Mouse (Mus musculus): Measurements from ENCODE around the gene Ythdf2. TPM values are rescaled to one million over a fixed set of nuclear protein-coding genes. Genes with fewer than 3 reads are reported as not detected.

The Ythdf2 gene
- 150 and 151 TPM in 2 replicates for polyA plus RNA-seq (2016; fragmentation: Nextera tagmentation; extraction: Ambion mirVana)

DNA sequence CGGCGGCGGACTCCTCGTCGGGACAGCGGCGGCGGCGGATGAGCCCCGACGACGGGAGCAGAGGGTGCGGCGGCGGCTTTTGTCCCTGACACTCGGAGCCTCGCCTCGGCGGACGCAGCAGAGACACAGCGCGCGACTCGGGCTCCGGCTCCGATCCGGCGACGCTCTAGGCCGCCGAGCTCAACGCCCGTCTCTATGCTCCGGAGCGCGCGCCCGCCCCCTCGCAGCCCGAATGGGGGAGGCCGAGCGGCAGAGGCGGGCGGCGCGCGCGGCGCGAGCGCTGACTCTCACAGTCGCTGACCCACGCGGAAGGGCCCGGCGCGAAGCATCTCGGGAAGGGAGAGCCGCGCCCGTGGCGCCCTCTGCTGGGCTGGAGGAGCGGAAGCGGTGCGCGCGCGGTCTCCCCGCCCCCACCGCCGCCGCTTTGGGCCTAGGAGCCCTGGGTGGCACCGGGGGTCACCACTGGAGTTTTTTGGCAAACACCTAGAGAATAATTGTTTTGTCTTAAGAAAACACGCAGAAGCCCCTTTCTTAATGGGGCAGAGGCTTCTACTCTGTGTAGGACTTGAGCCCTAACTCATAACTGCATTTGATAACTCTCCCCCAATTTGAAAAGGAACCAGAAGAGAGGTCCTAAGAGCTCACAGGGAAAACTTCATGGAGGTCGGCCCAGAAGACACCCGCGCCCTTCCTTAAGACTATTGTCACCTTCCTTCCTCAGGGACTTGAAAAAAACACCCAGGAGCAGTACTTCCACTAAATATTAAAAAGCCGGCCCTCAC, at the start of gene Ythdf2:
Gene Ythdf2 (minus strand): TSS at position 351 of the 782 bp plus-strand sequence.
- Histone ChIP-seq H3K4me2 (replicated peaks) (peak within 1 kb of the TSS; percentile 80), H3K36me3 (peaks cover 27% of the 10 kb centered on the region), H3K4me3 (peak within 1 kb of the TSS; percentile 100), H3K9ac (replicated peaks) (peak within 1 kb of the TSS; percentile 100), H3K27ac (replicated peaks) (peak within 1 kb of the TSS; percentile 95), H3K27me3 (no peaks in the 10 kb centered on the region), H3K4me1 (peaks cover 19% of the 10 kb centered on the region), H3K9me3 (no peaks in the 10 kb centered on the region)
- 2% methylated on average over 64 of the region's 78 CpGs for WGBS
- peak; percentile 96 for ATAC-seq (ENCODE audit: low FRiP score, low read depth)

DNA sequence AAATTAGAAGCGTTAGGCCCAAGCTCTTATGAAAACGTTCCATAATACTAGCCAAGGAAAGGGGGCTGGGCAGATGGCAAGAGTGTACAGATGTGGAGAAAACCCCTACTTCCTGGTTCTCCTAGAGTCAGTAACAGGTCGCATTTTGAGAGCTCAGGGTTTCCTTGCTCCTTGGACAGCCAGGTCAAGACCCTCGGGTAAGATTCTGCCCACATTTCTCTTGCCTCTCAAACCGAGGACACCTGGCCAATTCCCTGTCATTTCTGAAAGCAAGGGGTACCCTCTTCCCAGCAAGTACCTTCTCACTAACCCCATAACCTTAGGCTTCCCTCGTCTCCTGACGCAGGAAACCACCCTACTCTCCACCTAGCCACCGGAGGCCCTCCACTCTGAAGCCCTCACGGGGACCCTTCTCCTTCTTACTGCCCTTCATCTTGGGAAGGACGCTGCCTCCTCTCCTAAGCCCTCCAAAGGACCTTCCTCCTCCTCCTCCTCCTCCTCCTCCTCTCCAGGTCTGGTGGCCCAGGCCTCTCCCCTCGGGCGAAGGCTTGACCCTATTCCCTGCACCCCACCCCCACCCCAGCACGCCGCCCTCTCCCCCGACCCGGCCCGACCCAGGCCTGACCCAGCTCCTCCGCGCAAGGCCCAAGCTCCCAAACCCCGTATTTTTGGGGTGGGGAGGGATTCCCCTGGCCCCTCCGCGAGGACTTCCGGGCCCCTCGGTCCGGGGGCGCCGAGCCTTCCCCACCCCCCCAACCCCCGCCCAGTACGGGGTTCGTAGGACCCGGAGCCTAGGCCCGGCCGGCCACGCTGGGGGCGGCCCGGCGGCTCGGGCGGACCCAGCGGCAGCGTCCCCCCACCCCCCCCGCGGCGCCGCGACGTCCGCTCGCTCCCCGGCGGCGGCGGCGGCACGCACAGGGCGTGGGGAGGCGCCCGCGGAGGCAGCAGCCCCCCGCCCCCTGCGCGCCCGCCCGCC, 48.6 kb upstream of the Ythdf2 start:
- Histone ChIP-seq H3K9ac (replicated peaks) (peak overlapping the region; percentile 95), H3K4me3 (peak overlapping the region; percentile 93), H3K4me1 (peaks cover 22% of the 10 kb centered on the region), H3K9me3 (no peaks in the 10 kb centered on the region), H3K36me3 (no peaks in the 10 kb centered on the region), H3K4me2 (replicated peaks) (peak overlapping the region; percentile 74), H3K27ac (replicated peaks) (peak overlapping the region; percentile 93), H3K27me3 (no peaks in the 10 kb centered on the region)
- ATAC-seq (ENCODE audit: low FRiP score, low read depth), result peak; percentile 89
- 7% methylated on average over 27 of the region's 64 CpGs for WGBS

DNA sequence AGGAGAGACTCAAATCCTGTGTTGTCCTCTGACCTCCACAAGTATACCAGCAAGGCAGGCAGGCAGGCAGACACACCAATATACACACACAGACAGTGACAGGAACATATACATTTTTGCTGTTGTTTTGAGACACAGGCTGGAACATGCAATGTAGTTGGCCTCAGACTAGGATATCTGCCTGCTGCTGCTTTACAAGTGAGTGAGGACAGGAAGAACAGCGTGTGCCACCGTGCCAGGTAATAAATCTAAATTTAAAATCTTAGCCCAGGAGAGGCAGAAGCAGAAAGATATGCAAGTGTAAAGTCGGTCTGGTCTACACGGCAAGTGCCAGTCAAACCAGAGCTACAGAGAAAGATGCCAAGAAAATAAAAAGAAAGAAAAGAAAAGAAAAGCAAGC, 47.1 kb upstream of the Ythdf2 start:
- no peaks in the 10 kb centered on the region for H3K27me3 ChIP-seq
- H3K9me3 ChIP-seq, result no peaks in the 10 kb centered on the region
- 0 out of 2 replicates have a peak overlapping the region, but pooled peaks have one; percentile 74 for H3K4me2 ChIP-seq (replicated peaks)
- 0 out of 2 replicates have a peak overlapping the region, but pooled peaks have one; percentile 93 for H3K4me3 ChIP-seq
- no peak overlapping the region for H3K9ac ChIP-seq (replicated peaks)
- no peak for ATAC-seq (ENCODE audit: low FRiP score, low read depth)
- 92% methylated on average over 4 of the region's 4 CpGs for WGBS
- no peaks in the 10 kb centered on the region for H3K36me3 ChIP-seq
- H3K4me1 ChIP-seq, result peaks cover 22% of the 10 kb centered on the region
- no peak overlapping the region for H3K27ac ChIP-seq (replicated peaks)

DNA sequence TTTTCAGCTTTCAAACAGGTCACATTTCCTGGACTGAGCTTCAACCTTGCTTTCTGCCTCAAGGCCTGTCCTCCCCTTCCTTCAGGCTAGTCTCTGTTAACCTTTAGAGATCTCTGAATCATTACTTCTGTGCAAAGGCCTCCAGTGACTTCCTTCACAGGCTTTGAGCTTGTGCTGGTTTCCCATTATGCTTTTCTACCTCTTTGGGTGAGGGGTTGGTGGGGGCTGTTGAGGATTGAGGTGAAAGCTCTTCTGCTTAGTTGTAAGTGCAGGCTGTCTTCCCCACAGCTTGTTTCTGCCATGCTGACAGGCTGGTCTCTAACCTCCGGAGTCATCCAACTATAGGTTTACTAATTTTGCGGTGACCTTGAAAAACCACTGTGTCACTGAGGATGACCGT, 44.3 kb upstream of the Ythdf2 start:
- H3K27ac ChIP-seq (replicated peaks), result no peak overlapping the region
- H3K4me1 ChIP-seq, result peaks cover 15% of the 10 kb centered on the region
- ATAC-seq (ENCODE audit: low FRiP score, low read depth), result no peak
- peaks cover 9% of the 10 kb centered on the region for H3K36me3 ChIP-seq
- WGBS, result 94% methylated on average over 3 of the region's 3 CpGs
- no peak overlapping the region for H3K4me3 ChIP-seq
- H3K9ac ChIP-seq (replicated peaks), result no peak overlapping the region
- H3K4me2 ChIP-seq (replicated peaks), result no peak overlapping the region
- H3K27me3 ChIP-seq, result no peaks in the 10 kb centered on the region
- no peaks in the 10 kb centered on the region for H3K9me3 ChIP-seq

DNA sequence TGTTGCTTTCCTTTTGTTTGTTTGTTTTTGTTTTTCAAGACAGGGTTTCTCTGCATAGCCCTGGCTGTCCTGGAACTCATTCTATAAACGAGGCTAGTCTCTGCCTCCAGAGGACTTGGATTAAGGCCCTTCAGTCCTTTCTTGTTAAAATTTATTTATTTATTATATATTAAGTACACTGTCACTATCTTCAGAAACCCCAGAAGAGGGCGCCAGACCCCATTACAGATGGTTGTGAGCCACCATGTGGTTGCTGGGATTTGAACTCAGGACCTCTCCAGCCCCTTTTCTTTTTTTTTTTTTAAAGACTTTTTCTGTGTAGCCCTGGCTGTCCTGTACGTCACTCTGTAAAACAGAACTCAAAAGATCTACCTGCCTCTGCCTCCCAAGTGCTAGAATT, 42.9 kb upstream of the Ythdf2 start:
- no peak overlapping the region for H3K9ac ChIP-seq (replicated peaks)
- no peak overlapping the region for H3K27ac ChIP-seq (replicated peaks)
- no peaks in the 10 kb centered on the region for H3K27me3 ChIP-seq
- no peaks in the 10 kb centered on the region for H3K9me3 ChIP-seq
- peaks cover 23% of the 10 kb centered on the region for H3K36me3 ChIP-seq
- WGBS, result 80% methylated on average over 3 of the region's 3 CpGs
- H3K4me1 ChIP-seq, result peaks cover 10% of the 10 kb centered on the region
- no peak for ATAC-seq (ENCODE audit: low FRiP score, low read depth)
- H3K4me2 ChIP-seq (replicated peaks), result no peak overlapping the region
- H3K4me3 ChIP-seq, result no peak overlapping the region

DNA sequence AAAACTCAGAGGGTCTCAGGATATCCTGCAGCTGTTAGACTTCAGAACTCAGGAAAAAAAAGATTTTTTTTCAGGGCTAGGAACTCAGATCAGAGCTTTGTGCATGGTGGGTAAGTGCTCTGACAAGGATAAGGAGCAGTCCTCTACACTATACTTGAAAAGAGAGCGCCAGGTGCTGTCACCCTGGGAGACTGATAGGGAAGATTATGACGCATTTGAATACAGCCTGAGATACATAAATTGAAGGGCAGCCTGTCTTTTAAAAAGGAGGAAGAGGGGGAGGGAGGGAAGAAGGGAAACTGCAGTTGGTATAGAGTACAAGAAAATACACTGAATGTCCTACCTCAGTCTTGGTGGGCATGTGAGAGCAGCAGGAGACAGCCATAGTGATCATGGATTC, 41.5 kb upstream of the Ythdf2 start:
- ATAC-seq (ENCODE audit: low FRiP score, low read depth), result no peak
- Histone ChIP-seq H3K27me3 (no peaks in the 10 kb centered on the region), H3K9ac (replicated peaks) (no peak overlapping the region), H3K36me3 (peaks cover 35% of the 10 kb centered on the region), H3K9me3 (no peaks in the 10 kb centered on the region), H3K4me2 (replicated peaks) (no peak overlapping the region), H3K4me1 (no peaks in the 10 kb centered on the region), H3K4me3 (no peak overlapping the region), H3K27ac (replicated peaks) (0 out of 2 replicates have a peak overlapping the region, but pooled peaks have one; percentile 5)
- WGBS, result 83% methylated on average over 2 of the region's 2 CpGs

DNA sequence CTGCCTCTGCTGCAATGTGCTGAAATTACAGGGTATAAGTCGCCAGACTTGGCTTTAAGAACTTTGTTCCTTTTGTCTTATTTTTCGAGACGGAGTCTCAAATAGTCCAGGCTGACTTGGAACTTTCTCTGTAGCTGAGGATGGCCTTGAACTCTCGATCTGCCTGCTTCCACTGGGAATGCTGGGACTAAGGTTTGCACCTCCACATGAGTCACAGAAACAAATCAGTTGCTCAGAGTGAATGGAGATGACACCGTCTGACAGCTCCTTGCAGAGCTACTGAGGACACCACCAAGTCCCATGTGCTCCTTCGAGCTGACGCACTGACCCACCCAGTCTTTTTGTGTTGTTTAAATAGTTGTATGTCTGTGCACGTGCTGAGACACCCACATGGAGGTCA, 41.0 kb upstream of the Ythdf2 start:
- 84% methylated on average over 8 of the region's 8 CpGs for WGBS
- no peak overlapping the region for H3K9ac ChIP-seq (replicated peaks)
- no peak overlapping the region for H3K27ac ChIP-seq (replicated peaks)
- no peaks in the 10 kb centered on the region for H3K4me1 ChIP-seq
- H3K4me3 ChIP-seq, result no peak overlapping the region
- H3K9me3 ChIP-seq, result no peaks in the 10 kb centered on the region
- no peaks in the 10 kb centered on the region for H3K27me3 ChIP-seq
- peaks cover 40% of the 10 kb centered on the region for H3K36me3 ChIP-seq
- H3K4me2 ChIP-seq (replicated peaks), result no peak overlapping the region
- no peak for ATAC-seq (ENCODE audit: low FRiP score, low read depth)

DNA sequence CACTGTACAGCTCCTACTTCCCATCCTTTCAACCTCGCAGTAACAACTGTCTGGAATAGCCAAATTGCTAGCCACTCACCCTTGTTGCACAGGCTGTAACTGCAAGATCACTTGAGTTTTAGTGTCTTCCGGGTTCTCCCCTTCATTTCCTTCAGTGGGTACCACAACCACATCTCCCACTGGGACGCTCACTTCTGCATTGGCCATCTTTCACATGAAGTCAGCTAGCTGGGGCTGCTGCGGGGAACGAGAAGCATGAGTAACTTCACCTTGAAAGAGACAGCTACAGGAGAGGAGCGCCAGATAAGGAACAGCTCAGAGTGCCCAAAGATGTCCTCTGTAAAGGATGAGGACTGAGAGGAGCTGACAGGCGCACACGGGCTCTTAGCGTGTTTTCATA, 39.5 kb upstream of the Ythdf2 start:
- H3K27me3 ChIP-seq, result no peaks in the 10 kb centered on the region
- WGBS, result 97% methylated on average over 9 of the region's 9 CpGs
- H3K4me3 ChIP-seq, result no peak overlapping the region
- no peaks in the 10 kb centered on the region for H3K4me1 ChIP-seq
- peaks cover 53% of the 10 kb centered on the region for H3K36me3 ChIP-seq
- H3K9me3 ChIP-seq, result no peaks in the 10 kb centered on the region
- no peak for ATAC-seq (ENCODE audit: low FRiP score, low read depth)
- no peak overlapping the region for H3K9ac ChIP-seq (replicated peaks)
- no peak overlapping the region for H3K27ac ChIP-seq (replicated peaks)
- H3K4me2 ChIP-seq (replicated peaks), result no peak overlapping the region

DNA sequence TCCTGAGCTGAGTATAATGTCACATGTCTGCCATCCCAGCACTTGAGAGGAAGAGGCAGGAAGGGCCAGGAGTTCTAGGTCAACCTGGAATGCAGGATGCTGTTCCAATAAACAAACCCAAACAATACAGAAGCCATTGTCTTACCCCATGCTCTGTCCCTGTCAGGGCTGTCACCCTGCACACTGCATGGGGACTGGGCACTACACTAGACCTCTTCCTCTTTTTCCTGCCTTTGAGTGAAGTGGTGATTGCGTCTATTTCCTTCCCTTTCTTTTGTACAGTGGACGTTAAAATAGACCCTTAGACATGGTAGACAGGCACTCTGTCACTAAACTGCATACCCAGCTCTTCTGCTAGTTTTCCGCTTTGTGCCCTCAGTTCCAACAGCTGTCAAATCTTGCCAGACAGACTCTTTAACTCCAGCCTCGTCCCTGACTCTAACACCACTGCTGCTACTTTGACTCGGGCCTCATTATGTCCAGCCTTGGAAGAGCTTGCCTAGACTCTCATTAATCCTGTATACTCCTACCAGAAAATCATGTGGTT, 35.4 kb upstream of the Ythdf2 start:
- H3K9me3 ChIP-seq, result no peaks in the 10 kb centered on the region
- H3K9ac ChIP-seq (replicated peaks), result no peak overlapping the region
- H3K27me3 ChIP-seq, result no peaks in the 10 kb centered on the region
- peaks cover 92% of the 10 kb centered on the region for H3K36me3 ChIP-seq
- ATAC-seq (ENCODE audit: low FRiP score, low read depth), result no peak
- no peak overlapping the region for H3K4me2 ChIP-seq (replicated peaks)
- H3K4me1 ChIP-seq, result no peaks in the 10 kb centered on the region
- 90% methylated on average over 5 of the region's 5 CpGs for WGBS
- no peak overlapping the region for H3K4me3 ChIP-seq
- H3K27ac ChIP-seq (replicated peaks), result no peak overlapping the region

DNA sequence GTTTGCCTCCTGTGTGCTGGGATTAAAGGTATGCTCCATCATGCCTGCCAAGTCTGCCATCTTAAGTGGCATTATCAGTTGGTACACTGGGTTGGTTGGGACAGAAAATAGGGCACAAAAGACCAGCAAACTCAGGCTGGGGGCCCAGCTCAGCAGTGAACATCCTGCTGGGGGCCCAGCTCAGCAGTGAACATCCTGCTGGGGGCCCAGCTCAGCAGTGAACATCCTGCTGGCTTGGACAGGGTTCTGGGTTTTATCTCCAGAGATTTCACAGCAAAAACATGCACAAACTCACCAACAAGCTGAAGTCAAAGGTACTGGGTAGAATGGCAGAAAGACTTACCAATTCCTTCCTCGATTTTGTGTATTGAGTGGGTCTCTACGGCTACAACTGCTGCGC, 33.5 kb upstream of the Ythdf2 start:
- 95% methylated on average over 3 of the region's 3 CpGs for WGBS
- no peak for ATAC-seq (ENCODE audit: low FRiP score, low read depth)
- Histone ChIP-seq H3K4me1 (no peaks in the 10 kb centered on the region), H3K4me2 (replicated peaks) (no peak overlapping the region), H3K4me3 (no peak overlapping the region), H3K27ac (replicated peaks) (no peak overlapping the region), H3K9me3 (no peaks in the 10 kb centered on the region), H3K9ac (replicated peaks) (no peak overlapping the region), H3K27me3 (no peaks in the 10 kb centered on the region), H3K36me3 (peaks cover 92% of the 10 kb centered on the region)

DNA sequence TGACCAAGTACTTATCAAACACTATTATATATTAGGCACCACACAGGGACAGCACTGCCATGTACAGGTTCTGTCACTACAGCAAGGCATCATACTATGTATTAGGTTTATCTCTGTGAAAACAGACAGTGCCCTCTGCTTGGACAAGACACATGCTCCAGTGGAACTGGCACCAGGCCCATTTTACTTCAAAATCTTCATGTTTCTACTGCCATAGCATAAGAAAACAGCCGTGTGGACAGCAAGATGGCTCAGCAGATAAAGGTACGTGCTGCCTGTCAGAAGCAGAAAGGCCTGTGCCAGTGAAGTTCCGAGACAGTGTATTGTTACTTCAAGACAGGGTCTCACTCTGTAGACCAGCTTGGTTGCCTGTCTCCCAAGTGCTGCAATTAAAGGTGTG, 29.1 kb upstream of the Ythdf2 start:
- Histone ChIP-seq H3K4me2 (replicated peaks) (no peak overlapping the region), H3K9ac (replicated peaks) (no peak overlapping the region), H3K27ac (replicated peaks) (no peak overlapping the region), H3K4me1 (no peaks in the 10 kb centered on the region), H3K36me3 (peaks cover 95% of the 10 kb centered on the region), H3K27me3 (no peaks in the 10 kb centered on the region), H3K4me3 (no peak overlapping the region), H3K9me3 (no peaks in the 10 kb centered on the region)
- ATAC-seq (ENCODE audit: low FRiP score, low read depth), result no peak
- 94% methylated on average over 3 of the region's 3 CpGs for WGBS

DNA sequence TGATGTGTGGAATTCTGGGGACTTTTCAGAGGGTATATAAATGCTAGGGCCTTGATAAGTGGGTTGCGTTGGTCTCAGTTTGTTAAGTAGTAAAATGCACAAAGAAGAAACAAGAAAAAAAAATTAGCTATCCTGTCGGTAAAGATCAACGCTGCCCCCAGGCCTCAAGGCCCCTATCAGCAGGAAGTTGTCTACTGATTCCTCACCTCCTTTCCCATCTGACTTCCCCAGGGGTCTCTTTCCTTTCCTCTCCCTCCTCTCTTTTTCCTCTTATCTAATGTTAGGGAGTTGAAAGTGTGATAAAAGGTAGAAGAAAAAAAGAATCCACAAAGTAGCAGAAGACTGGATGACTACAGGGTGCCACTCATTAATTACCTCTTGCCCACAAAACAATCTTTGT, 28.3 kb upstream of the Ythdf2 start:
- Histone ChIP-seq H3K4me2 (replicated peaks) (no peak overlapping the region), H3K9me3 (no peaks in the 10 kb centered on the region), H3K27me3 (no peaks in the 10 kb centered on the region), H3K36me3 (peaks cover 93% of the 10 kb centered on the region), H3K4me3 (no peak overlapping the region), H3K9ac (replicated peaks) (no peak overlapping the region), H3K27ac (replicated peaks) (no peak overlapping the region), H3K4me1 (no peaks in the 10 kb centered on the region)
- no peak for ATAC-seq (ENCODE audit: low FRiP score, low read depth)
- 97% methylated on average over 3 of the region's 3 CpGs for WGBS

Measured in midbrain, embryonic 12.5 days (tissue).